Mouse (Mus musculus): ENCODE measurements at regions not wholly inside any gene's neighbourhood (a gene's known extent, or its start where the extent isn't known, plus 50 kb on each side); places are given as distances from the start of the nearest gene placed in this dataset.

DNA sequence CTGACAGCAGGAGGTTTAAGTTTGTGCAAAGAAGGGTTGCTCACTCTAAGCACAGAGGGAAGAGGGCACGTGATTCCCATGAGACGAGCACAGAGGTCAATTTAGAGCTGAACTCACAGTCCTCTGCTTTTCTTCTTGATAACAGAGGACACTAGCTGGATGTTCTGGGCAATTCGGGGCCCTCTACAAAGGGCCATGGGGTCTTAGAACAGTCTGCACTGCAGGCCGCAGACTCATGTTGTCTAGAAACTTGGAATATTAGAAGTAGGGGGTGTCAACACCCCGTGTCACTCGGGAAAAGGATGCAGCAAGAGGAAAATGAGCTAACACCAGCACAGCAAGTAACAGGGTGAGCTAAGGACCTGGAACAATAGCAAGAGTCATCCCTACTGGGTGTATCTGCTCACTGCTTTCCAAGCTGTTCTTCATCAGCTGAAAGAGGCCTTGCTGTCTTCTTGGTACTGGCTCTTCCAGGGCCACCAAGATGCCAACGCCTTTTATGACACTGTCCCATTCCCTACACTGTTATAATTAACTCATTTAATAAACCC, 58.5 kb upstream of the Gm45716 start:
- no peak for ATAC-seq (replicated peaks in 1 of 2; ENCODE audit: insufficient read depth in 1 of 2, low FRiP score in 2 of 2, low TSS enrichment in 1 of 2, low read depth in 1 of 2, poor library complexity in 2 of 2, severe bottlenecking in 2 of 2)

DNA sequence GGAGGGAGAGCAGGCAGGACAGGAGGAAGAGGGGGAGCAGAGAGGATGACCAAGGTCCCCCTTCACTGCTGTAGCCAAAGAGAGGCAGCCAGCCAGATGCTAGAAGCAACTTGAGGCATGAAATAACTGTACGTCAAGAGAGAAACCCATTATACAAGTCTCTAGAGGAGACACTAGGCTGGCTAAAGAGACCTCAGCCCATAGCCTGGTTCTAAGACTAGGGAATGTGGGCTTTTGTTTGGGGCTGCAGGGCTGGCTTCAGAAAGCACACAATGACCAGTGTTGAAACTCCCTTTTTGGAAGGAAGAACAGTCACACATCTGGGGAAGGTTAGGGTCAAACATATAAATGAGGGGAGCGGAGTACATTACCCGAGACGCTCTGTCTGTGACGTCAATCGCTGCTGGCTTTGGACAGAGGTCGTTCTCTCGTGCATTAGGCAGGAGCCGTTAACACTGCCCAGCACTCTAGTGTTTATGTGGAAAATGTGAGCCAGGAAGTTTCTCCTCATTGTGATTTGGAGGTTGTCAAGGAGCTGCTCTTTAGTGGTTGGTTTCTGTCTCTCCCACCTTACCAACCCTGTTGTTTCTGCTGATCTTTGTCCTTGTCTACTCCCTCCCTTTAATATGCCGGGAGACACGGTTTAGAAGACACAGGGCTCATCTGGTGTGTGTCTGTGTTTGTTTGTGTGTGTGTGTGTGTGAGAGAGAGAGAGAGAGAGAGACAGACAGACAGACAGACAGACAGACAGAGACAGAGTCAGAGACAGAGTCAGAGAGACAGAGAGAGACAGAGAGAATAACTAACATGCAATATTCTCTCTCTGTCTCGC, 57.5 kb upstream of the Gm45716 start:
- no peak for ATAC-seq (replicated peaks in 1 of 2; ENCODE audit: insufficient read depth in 1 of 2, low FRiP score in 2 of 2, low TSS enrichment in 1 of 2, low read depth in 1 of 2, poor library complexity in 2 of 2, severe bottlenecking in 2 of 2)

GRCm38 (mm10) chr11:90130635-90131034, 56.8 kb upstream of the Gm45716 start:
- no peak for ATAC-seq (replicated peaks in 1 of 2; ENCODE audit: insufficient read depth in 1 of 2, low FRiP score in 2 of 2, low TSS enrichment in 1 of 2, low read depth in 1 of 2, poor library complexity in 2 of 2, severe bottlenecking in 2 of 2)

GRCm38 (mm10) chr11:90132579-90132978, 54.9 kb upstream of the Gm45716 start:
- ATAC-seq (replicated peaks in 1 of 2; ENCODE audit: insufficient read depth in 1 of 2, low FRiP score in 2 of 2, low TSS enrichment in 1 of 2, low read depth in 1 of 2, poor library complexity in 2 of 2, severe bottlenecking in 2 of 2), result peak in 1 of 2 experiments; percentile 56; a peak in 1 of 4 replicates

- no peak for ATAC-seq (replicated peaks in 1 of 2; ENCODE audit: insufficient read depth in 1 of 2, low FRiP score in 2 of 2, low TSS enrichment in 1 of 2, low read depth in 1 of 2, poor library complexity in 2 of 2, severe bottlenecking in 2 of 2)
These were observed 51.2 kb upstream of the Gm45716 start for GRCm38 (mm10) chr11:90136307-90136706.
